Mouse (Mus musculus): Measurements from ENCODE around the gene Lztr1. TPM values are rescaled to one million over a fixed set of nuclear protein-coding genes. Genes with fewer than 3 reads are reported as not detected.
"Not testable (repeated sequence)": the region's sequence is repeated elsewhere in the genome, so short reads cannot be mapped to it uniquely, and the experiment has no call there.

Gene Lztr1
- polyA plus RNA-seq, 1 experiment from 2014 or later: 101 TPM

- no peaks in the 10 kb centered on the region for H3K9me3 ChIP-seq
- peaks cover 28% of the 10 kb centered on the region for H3K27me3 ChIP-seq
- WGBS: 43% methylated on average over 14 of the region's 14 CpGs
- H3K27ac ChIP-seq: no peak overlapping the region
- peak overlapping the region; percentile 89 for H3K4me2 ChIP-seq
- peaks cover 29% of the 10 kb centered on the region for H3K36me3 ChIP-seq (replicated peaks)
- H3K4me3 ChIP-seq (replicated peaks): peak overlapping the region; percentile 45
- peak overlapping the region; percentile 63; the same call in 1 of the 2 replicates for H3K9ac ChIP-seq
- ATAC-seq (ENCODE audit: low FRiP score): peak; percentile 17; the same call in 1 of the 2 replicates
- H3K4me1 ChIP-seq: peaks cover 15% of the 10 kb centered on the region
These were observed 19.7 kb upstream of the Lztr1 start for GRCm38 (mm10) chr16:17488478-17489468.

DNA sequence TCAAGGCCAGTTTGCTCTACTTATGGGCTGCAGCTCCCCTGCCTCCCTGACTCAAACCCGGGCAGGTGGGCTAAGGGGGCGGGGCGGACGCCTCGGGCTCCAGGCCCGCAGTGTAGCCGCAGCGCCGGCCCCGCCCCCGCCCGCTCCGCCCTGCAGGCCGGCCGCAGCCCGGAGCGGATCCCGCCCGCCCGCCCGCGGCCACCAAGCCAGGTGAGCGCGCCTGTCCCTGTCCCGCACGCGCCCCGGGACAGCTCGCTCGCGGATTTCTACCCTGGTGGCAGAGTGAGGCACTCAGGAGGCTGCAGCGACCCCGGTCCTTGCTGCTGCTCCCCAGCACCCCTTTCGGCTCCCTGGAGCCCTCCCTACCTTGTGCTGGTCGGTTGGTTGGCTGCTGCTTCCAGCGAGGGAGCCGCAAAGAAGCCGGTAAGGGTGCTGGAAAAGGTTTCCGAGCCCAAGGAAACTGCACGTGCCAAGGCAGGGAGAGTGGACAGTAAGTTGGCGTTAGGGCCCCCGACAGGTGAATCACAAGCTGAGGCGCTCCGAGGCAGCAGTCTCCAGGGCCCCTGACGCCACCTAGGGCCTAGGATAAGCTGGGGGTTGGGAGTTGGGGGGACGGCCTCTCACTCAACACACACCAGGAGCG, 18.9 kb upstream of the Lztr1 start, which contains the start of gene Aifm3:
Gene Aifm3, plus strand, starts transcription at position 143 of the 643 bp plus-strand sequence.
- under 1% methylated on average over 47 of the region's 47 CpGs for WGBS

GRCm38 (mm10) chr16:17491154-17491553, 17.3 kb upstream of the Lztr1 start:
- H3K27me3 ChIP-seq: peaks cover 28% of the 10 kb centered on the region
- no peak overlapping the region for H3K27ac ChIP-seq
- H3K36me3 ChIP-seq (replicated peaks): peaks cover 7% of the 10 kb centered on the region; the same call in 1 of the 2 replicates
- no peak for ATAC-seq (ENCODE audit: low FRiP score)
- H3K9me3 ChIP-seq: no peaks in the 10 kb centered on the region
- no peak overlapping the region for H3K9ac ChIP-seq
- WGBS: 89% methylated on average over 5 of the region's 5 CpGs
- no peak overlapping the region for H3K4me3 ChIP-seq (replicated peaks)
- H3K4me2 ChIP-seq: no peak overlapping the region
- H3K4me1 ChIP-seq: peaks cover 16% of the 10 kb centered on the region

More for the DNA sequence above, 18.9 kb upstream of the Lztr1 start, which contains the start of gene Aifm3:
- no peak within 1 kb of the TSS for H3K27ac ChIP-seq
- H3K9me3 ChIP-seq: no peaks in the 10 kb centered on the region
- H3K27me3 ChIP-seq: peaks cover 28% of the 10 kb centered on the region
- ATAC-seq (ENCODE audit: low FRiP score): peak; percentile 78
- H3K4me2 ChIP-seq: peak within 1 kb of the TSS; percentile 89
- H3K4me3 ChIP-seq (replicated peaks): peak within 1 kb of the TSS; percentile 45
- H3K9ac ChIP-seq: peak within 1 kb of the TSS; percentile 63
- peaks cover 15% of the 10 kb centered on the region for H3K4me1 ChIP-seq
- peaks cover 21% of the 10 kb centered on the region for H3K36me3 ChIP-seq (replicated peaks)

DNA sequence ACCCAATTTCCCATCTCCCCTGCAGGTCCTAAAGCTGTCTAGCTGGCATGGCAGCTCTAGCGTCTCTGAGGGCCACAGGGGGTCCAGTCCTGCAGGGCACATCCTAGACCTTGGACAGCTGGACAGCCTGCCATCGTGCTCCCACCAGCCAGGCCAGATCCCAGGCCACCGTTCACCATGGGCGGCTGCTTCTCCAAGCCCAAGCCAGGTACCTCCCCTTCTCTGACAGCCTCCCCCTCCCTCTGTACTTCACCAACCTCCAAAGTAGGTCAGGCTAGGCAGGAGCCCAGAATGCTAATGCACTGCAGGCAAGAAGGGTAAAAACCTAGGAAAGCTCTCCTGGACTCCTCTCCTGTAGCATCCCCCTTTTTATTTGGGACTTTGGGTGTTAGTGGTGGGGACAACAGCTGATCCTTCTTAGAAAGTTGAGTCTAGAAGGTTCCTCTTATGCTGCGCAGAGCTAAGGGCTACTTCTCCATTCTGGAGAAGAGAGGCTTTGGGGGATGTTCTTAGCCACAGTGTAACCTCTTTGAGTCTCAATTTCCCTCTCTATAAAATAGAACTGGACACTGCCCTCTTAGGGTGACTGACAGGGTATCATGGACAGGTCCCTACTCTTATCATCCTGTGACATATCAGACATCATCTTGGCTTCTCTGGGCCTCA, 16.5 kb upstream of the Lztr1 start:
- Histone ChIP-seq H3K9ac (no peak overlapping the region), H3K4me3 (replicated peaks) (no peak overlapping the region), H3K27ac (no peak overlapping the region), H3K9me3 (no peaks in the 10 kb centered on the region), H3K4me1 (peaks cover 20% of the 10 kb centered on the region), H3K27me3 (peaks cover 28% of the 10 kb centered on the region), H3K36me3 (replicated peaks) (peaks cover 5% of the 10 kb centered on the region; the same call in 1 of the 2 replicates), H3K4me2 (no peak overlapping the region)
- 76% methylated on average over 5 of the region's 5 CpGs for WGBS
- ATAC-seq (ENCODE audit: low FRiP score): no peak

DNA sequence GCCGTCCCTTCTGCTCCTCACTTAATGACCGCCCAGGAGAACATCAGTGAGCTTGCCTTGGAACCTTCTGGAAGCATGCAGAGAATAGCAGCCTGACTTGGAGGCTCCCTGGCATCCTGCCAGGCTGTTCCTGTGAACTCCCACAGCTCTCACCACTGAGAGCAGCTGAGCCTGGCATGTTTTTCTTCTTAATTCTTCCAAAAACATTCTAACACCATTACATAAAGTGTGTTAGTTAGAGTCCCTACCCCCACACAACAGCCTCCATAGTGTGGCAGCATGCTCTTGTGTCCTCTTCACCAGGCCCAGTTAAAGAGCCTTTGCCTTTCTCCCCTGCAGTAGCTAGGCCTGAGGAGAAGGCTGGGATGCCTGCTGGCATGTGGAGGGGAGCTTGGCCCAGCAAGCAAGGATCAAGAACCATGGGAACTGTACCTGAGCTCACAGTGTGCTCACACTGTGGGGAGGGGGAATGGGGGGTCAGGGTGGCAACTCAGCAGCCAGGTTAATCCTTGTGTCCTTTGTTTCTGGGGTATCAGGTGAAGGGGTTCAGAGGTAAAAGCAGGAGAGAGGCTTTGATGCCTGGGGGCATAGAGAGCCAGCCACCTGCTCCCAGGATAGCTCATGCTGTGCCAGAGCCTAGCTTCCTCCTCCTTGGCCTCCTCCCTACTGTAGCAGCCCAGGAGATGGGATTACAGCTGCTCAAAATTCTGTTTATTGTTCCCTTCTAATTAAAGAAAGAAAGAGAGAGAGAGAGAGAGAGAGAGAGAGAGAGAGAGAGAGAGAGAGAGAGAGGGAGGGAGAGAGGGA, 11.8 kb upstream of the Lztr1 start:
- 0 out of 2 replicates have a peak, but pooled peaks cover 3% of the 10 kb centered on the region for H3K27me3 ChIP-seq
- peak overlapping the region; percentile 73 for H3K27ac ChIP-seq
- no peak for ATAC-seq (ENCODE audit: low FRiP score)
- peaks cover 28% of the 10 kb centered on the region for H3K4me1 ChIP-seq
- H3K36me3 ChIP-seq (replicated peaks): no peaks in the 10 kb centered on the region
- WGBS: 64% methylated on average over 2 of the region's 2 CpGs
- no peak overlapping the region for H3K4me2 ChIP-seq
- no peaks in the 10 kb centered on the region for H3K9me3 ChIP-seq
- no peak overlapping the region for H3K4me3 ChIP-seq (replicated peaks)
- no peak overlapping the region for H3K9ac ChIP-seq

GRCm38 (mm10) chr16:17499249-17499883, 9.1 kb upstream of the Lztr1 start:
- H3K4me2 ChIP-seq: peak overlapping the region; percentile 17; the same call in 1 of the 2 replicates
- no peaks in the 10 kb centered on the region for H3K27me3 ChIP-seq
- no peaks in the 10 kb centered on the region for H3K36me3 ChIP-seq (replicated peaks)
- no peaks in the 10 kb centered on the region for H3K9me3 ChIP-seq
- H3K9ac ChIP-seq: no peak overlapping the region
- no peak overlapping the region for H3K4me3 ChIP-seq (replicated peaks)
- H3K27ac ChIP-seq: peak overlapping the region; percentile 50; the same call in 1 of the 2 replicates
- H3K4me1 ChIP-seq: peaks cover 28% of the 10 kb centered on the region
- peak; percentile 84 for ATAC-seq (ENCODE audit: low FRiP score)
- WGBS: 13% methylated on average over 10 of the region's 10 CpGs

DNA sequence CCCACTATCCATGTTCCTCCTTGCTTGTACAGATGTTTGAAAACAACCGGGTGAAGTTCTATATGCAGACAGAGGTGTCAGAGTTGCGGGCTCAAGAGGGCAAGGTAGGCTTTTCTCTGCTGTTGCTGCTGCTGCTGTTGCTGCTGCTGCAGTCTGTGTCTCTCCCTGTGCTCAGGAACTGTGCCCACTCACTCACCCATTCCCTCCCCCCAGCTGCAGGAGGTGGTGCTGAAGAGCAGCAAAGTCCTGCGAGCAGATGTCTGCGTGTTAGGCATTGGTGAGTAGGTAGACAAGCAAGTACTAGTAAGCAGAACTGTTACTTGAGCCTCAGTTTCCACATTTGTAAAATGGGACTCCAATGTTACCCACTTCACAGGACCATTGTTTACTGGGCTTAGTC, 5.8 kb upstream of the Lztr1 start:
- WGBS: 84% methylated on average over 4 of the region's 4 CpGs
- no peak for ATAC-seq (ENCODE audit: low FRiP score)
- H3K4me2 ChIP-seq: no peak overlapping the region
- H3K9ac ChIP-seq: no peak overlapping the region
- peaks cover 14% of the 10 kb centered on the region for H3K4me1 ChIP-seq
- no peaks in the 10 kb centered on the region for H3K9me3 ChIP-seq
- no peaks in the 10 kb centered on the region for H3K36me3 ChIP-seq (replicated peaks)
- no peaks in the 10 kb centered on the region for H3K27me3 ChIP-seq
- H3K4me3 ChIP-seq (replicated peaks): no peak overlapping the region
- no peak overlapping the region for H3K27ac ChIP-seq

DNA sequence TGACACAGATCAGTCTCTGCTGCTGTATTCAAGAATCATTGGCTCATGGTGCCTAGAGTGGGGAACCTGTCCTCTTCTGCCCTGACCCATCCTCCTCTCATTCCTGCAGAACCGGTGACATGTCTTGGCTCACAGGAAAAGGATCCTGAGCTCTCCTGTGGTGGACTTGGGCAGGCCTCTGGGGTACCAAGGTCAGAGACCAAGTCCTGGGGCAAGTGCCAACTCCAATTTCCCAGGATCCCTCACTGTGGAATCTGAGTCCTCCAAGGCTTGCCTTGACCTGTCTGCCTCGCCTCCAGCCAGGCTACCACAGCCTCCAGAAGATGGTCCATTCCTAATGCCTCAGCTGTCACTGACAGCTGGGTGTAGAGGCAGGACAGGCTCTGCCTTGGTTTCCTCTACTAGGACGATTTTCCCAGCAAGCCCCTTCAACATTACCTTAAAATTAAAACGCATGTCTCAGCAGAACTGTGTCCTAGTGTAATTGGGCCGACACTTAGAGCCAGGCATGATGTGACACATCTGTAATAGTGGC, 1.4 kb upstream of the Lztr1 start:
- no peak for ATAC-seq (ENCODE audit: low FRiP score)
- WGBS: 88% methylated on average over 5 of the region's 5 CpGs
- Histone ChIP-seq H3K27me3 (no peaks in the 10 kb centered on the region), H3K27ac (no peak overlapping the region), H3K4me2 (no peak overlapping the region), H3K9me3 (no peaks in the 10 kb centered on the region), H3K4me3 (replicated peaks) (no peak overlapping the region), H3K9ac (no peak overlapping the region), H3K36me3 (replicated peaks) (peaks cover 15% of the 10 kb centered on the region), H3K4me1 (peaks cover 19% of the 10 kb centered on the region)

DNA sequence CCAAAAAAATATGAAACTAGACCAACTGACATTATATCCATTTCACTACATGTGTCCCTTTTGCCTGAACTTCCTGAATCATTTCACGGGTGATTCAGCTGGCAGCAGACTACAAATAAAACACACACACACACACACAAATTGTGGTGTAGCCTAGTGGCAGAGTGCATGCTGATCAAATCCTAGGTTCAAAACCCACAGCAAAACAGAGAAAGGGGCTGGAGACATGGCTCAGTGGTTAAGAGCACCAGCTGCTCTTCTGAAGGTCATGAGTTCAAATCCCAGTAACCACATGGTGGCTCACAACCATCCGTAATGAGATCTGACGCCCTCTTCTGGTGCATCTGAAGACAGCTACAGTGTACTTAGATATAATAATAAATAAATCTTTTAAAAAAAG, 457 bp upstream of the Lztr1 start:
- H3K9me3 ChIP-seq: not testable (repeated sequence)

DNA sequence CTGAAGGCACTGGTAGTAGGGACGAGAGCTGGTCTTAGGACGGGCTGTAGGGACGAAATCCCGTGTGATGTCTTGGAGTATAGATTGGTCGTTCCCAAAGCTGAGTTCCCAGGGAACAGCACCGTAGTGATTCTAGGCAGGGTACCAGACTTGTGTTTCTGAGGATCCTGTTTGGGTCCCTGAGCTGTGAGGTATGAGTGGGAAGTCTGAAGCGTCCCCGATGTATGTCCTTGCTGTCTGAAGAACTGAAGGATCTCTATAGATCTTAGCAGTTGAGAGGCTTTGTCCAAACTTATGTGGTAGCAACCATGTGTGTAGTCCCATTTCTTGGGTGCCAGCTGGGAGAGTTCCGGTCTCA, 731 bp downstream of the Lztr1 start:
- Histone ChIP-seq H3K4me3 (replicated peaks) (peak overlapping the region; percentile 76), H3K27me3 (no peaks in the 10 kb centered on the region), H3K9me3 (no peaks in the 10 kb centered on the region), H3K4me2 (peak overlapping the region; percentile 78), H3K36me3 (replicated peaks) (peaks cover 36% of the 10 kb centered on the region), H3K27ac (peak overlapping the region; percentile 83), H3K4me1 (peaks cover 19% of the 10 kb centered on the region), H3K9ac (peak overlapping the region; percentile 73)
- no peak; the same call in 1 of the 2 replicates for ATAC-seq (ENCODE audit: low FRiP score)
- WGBS: 11% methylated on average over 9 of the region's 9 CpGs

More for the DNA sequence above, 457 bp upstream of the Lztr1 start:
- peak overlapping the region; percentile 73 for H3K9ac ChIP-seq
- peaks cover 24% of the 10 kb centered on the region for H3K36me3 ChIP-seq (replicated peaks)
- 30% methylated on average over 3 of the region's 3 CpGs for WGBS
- peaks cover 19% of the 10 kb centered on the region for H3K4me1 ChIP-seq
- peak overlapping the region; percentile 83 for H3K27ac ChIP-seq
- ATAC-seq (ENCODE audit: low FRiP score); H3K27me3 ChIP-seq: not testable (repeated sequence)
- H3K4me3 ChIP-seq (replicated peaks): peak overlapping the region; percentile 76
- H3K4me2 ChIP-seq: peak overlapping the region; percentile 78

DNA sequence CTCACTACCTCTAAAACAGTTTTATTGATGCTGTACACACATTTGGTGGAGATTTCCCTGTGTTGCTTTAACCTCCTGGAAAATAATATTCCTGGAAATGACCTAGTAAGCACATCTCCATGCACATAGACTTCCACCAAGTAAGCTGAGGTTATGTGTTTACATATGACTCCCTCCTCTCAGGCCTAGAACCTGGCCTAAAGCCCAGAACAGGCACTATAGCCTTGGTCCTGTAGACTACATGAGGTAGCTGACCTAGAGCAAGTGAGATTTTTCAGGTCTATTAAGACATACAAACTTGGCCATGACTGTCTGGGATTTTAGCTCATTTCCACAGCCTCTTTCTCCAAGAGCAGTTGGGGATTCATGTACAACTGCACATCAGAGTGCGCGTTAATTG, 1.7 kb downstream of the Lztr1 start:
- Histone ChIP-seq H3K4me2 (peak overlapping the region; percentile 78), H3K4me3 (replicated peaks) (peak overlapping the region; percentile 76; the same call in 1 of the 2 replicates), H3K27me3 (no peaks in the 10 kb centered on the region), H3K27ac (no peak overlapping the region), H3K9me3 (no peaks in the 10 kb centered on the region), H3K4me1 (peaks cover 19% of the 10 kb centered on the region), H3K9ac (peak overlapping the region; percentile 27; the same call in 1 of the 2 replicates), H3K36me3 (replicated peaks) (peaks cover 45% of the 10 kb centered on the region)
- no peak for ATAC-seq (ENCODE audit: low FRiP score)
- 100% methylated on average over 2 of the region's 2 CpGs for WGBS
